Mouse (Mus musculus) limb, embryonic 13.5 days (tissue): Measurements from ENCODE around the gene Srpk2. TPM values are rescaled to one million over a fixed set of nuclear protein-coding genes. Genes with fewer than 3 reads are reported as not detected.
"Not testable (repeated sequence)": the region's sequence is repeated elsewhere in the genome, so short reads cannot be mapped to it uniquely, and the experiment has no call there.

Experiments
- ATAC-seq: fragments of 200-750 bp; cut with Nextera tagmentation; 2 replicates; pipeline ENCODE4 v1.8.0; 2017; ENCODE audit warnings: low read depth, moderate number of reproducible peaks, moderate TSS enrichment; ENCODE audit not compliant: low FRiP score
- H3K27ac ChIP-seq: fragments of 300-500 bp; sonication (generic); 2 replicates; pipeline ENCODE4 v1.5.1; 2015; ENCODE audit warnings: inconsistent platforms, mild to moderate bottlenecking, moderate library complexity
- H3K27me3 ChIP-seq: fragments of 300-500 bp; sonication (generic); 2 replicates; pipeline ENCODE4 v1.6.1; 2015; ENCODE audit warnings: mild to moderate bottlenecking, inconsistent platforms
- H3K36me3 ChIP-seq: fragments of 300-500 bp; sonication (generic); 2 replicates; pipeline ENCODE4 v1.6.1; 2015; ENCODE audit warnings: inconsistent platforms, mild to moderate bottlenecking, moderate library complexity
- H3K4me1 ChIP-seq: fragments of 300-500 bp; sonication (generic); 2 replicates; pipeline ENCODE4 v1.6.1; 2015; ENCODE audit warnings: inconsistent platforms
- H3K4me2 ChIP-seq: fragments of 300-500 bp; sonication (generic); replicated peaks from 2 replicates; pipeline ENCODE4 v1.6.1; 2015; ENCODE audit warnings: inconsistent platforms, mild to moderate bottlenecking, moderate library complexity
- H3K4me3 ChIP-seq: fragments of 300-500 bp; sonication (generic); 2 replicates; pipeline ENCODE4 v1.5.1; 2015; ENCODE audit warnings: moderate library complexity, mild to moderate bottlenecking, inconsistent platforms
- H3K9ac ChIP-seq: fragments of 300-500 bp; sonication (generic); 2 replicates; pipeline ENCODE4 v1.6.1; 2015; ENCODE audit warnings: mild to moderate bottlenecking, inconsistent platforms
- H3K9me3 ChIP-seq: fragments of 300-500 bp; sonication (generic); 2 replicates; pipeline ENCODE4 v1.6.1; 2016; ENCODE audit warnings: inconsistent platforms
- WGBS: fragments of 180-500 bp; shearing (Covaris S2); methylation state at CpG from one replicate; pipeline ENCODE4 v1.1.7; 2015; 5-methylcytosine and 5-hydroxymethylcytosine counted together
- polyA plus RNA-seq: library from polyadenylated mRNA; unstranded; fragments of >200 nt; fragmentation: Nextera tagmentation; extraction: Ambion mirVana; gene quantifications from 2 replicates; pipeline ENCODE4 v1.2.1, GENCODE M21; 2015

Srpk2 gene
- polyA plus RNA-seq, 1 experiment from 2014 or later, result 73.7 TPM

DNA sequence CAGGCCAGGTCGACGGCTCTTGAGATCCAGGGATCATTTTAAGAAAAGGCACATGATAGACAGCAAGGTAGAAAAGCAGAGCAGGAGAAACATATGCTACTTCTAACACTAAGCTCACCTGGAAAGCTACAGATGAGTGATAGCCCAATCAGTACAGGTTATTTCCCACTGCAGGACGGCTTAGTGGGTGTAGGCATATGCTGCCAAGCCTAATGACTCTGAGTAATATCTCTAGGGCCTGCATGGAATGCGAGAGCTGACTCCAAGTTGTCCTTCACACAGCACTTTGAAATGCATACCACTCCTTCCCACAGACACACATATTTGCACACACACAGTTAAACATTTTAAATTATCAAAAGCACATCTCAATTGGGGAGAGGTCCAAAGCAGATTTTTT, 195.2 kb downstream of the Srpk2 start:
- no peaks in the 10 kb centered on the region for H3K4me1 ChIP-seq
- no peak overlapping the region for H3K4me2 ChIP-seq
- H3K9ac ChIP-seq, result no peak overlapping the region
- H3K27ac ChIP-seq, result no peak overlapping the region
- no peaks in the 10 kb centered on the region for H3K9me3 ChIP-seq
- ATAC-seq, result no peak
- H3K36me3 ChIP-seq, result peaks cover 86% of the 10 kb centered on the region
- H3K4me3 ChIP-seq, result no peak overlapping the region
- no peaks in the 10 kb centered on the region for H3K27me3 ChIP-seq
- 86% methylated on average over 4 of the region's 4 CpGs for WGBS

DNA sequence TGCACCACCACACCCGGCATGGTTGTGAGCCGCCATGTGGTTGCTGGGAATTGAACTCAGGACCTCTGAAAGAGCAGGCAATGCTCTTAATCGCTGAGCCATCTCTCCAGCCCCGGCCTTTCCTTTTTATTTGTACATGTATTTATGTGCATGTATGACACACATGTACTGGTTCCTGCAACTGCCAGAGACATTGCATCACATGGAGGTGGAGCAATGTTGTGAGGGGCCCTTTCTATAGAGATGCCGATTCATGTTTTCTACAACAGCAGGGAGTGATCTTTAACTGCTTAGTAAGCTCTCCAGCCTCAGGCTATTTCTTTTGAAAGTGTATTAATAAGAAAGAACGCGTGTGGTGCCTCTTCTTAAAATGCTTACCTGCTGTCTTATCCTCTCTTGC, 200.6 kb downstream of the Srpk2 start:
- Histone ChIP-seq H3K27me3 (no peaks in the 10 kb centered on the region), H3K36me3 (peaks cover 76% of the 10 kb centered on the region), H3K27ac (no peak overlapping the region), H3K4me2 (no peak overlapping the region), H3K9me3 (no peaks in the 10 kb centered on the region), H3K9ac (no peak overlapping the region), H3K4me1 (no peaks in the 10 kb centered on the region), H3K4me3 (no peak overlapping the region)
- ATAC-seq, result no peak
- WGBS, result 86% methylated on average over 7 of the region's 7 CpGs

DNA sequence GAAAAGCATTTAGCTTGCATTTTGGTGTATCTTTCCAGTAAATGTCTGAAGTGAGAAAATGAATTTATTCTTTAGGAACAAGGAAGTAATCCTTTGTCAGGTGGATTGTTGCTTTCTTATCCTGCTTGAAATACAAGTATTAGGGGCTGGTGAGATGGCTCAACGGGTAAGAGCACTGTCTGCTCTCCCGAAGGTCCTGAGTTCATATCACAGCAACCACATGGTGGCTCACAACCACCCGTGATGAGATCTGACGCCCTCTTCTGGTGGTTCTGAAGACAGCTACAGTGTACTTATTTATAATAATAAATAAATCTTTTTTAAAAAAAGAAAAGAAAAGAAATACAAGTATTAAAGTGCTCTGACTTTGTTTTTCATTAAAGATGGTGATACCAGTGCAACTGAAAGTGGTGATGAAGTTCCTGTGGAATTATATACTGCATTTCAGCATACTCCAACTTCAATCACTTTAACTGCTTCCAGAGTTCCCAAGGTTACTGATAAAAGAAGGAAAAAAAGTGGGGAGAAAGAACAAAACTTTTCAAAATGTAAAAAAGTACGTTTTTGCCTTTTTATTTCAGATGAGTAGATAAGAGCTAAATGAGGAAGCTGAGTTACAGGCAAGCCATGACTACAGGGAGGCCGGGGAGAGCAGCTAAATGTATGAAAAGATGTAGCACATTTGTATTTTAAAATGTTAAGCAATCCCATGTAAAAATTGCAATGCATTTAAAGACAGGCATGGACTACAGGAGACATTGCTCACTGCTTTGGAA, 211.1 kb downstream of the Srpk2 start:
- H3K27me3 ChIP-seq, result no peaks in the 10 kb centered on the region
- 74% methylated on average over 6 of the region's 6 CpGs for WGBS
- H3K4me1 ChIP-seq, result no peaks in the 10 kb centered on the region
- no peak overlapping the region for H3K4me2 ChIP-seq
- no peaks in the 10 kb centered on the region for H3K9me3 ChIP-seq
- H3K27ac ChIP-seq, result no peak overlapping the region
- H3K4me3 ChIP-seq, result no peak overlapping the region
- no peak overlapping the region for H3K9ac ChIP-seq
- peaks cover 58% of the 10 kb centered on the region for H3K36me3 ChIP-seq
- ATAC-seq, result no peak

DNA sequence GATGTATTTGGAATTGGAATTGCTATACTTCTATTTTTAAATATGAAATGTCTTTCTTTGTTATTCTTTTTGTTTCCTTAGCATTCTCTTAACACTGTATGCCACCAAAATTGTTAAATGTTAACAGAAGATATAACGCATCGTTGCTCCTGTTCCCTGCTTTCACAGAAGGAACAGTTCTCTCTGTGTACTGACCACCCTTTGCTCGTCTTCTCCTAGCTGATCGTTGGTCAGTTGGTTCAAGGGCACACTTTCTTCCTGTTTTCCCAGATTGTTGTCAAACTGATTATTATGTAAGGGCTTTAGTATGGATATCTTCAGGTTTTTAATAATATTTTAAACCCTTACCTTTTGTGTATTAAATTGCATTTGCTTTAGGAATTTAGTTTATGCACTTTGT, 217.9 kb downstream of the Srpk2 start:
- Histone ChIP-seq H3K4me1 (0 out of 2 replicates have a peak, but pooled peaks cover 4% of the 10 kb centered on the region), H3K4me3 (no peak overlapping the region), H3K27me3 (no peaks in the 10 kb centered on the region), H3K36me3 (peaks cover 62% of the 10 kb centered on the region), H3K9me3 (no peaks in the 10 kb centered on the region), H3K9ac (no peak overlapping the region), H3K27ac (no peak overlapping the region), H3K4me2 (no peak overlapping the region)
- ATAC-seq, result no peak
- 95% methylated on average over 4 of the region's 4 CpGs for WGBS

DNA sequence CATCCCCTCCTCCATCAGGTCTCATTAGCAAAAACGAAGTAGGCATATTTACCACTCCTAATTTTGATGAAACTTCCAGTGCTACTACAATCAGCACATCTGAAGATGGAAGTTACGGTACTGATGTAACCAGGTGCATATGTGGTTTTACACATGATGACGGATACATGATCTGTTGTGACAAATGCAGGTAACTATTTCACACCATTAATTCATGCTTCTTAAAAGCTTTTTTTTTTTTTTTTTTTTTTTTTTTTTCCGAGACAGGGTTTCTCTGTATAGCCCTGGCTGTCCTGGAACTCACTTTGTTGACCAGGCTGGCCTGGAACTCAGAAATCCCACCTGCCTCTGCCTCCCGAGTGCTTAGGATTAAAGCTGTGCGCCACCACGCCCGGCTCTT, 219.7 kb downstream of the Srpk2 start:
- WGBS, result 89% methylated on average over 8 of the region's 8 CpGs
- Histone ChIP-seq H3K9me3 (no peaks in the 10 kb centered on the region), H3K27me3 (no peaks in the 10 kb centered on the region), H3K36me3 (peaks cover 50% of the 10 kb centered on the region), H3K4me1 (0 out of 2 replicates have a peak, but pooled peaks cover 4% of the 10 kb centered on the region), H3K4me3 (no peak overlapping the region), H3K4me2 (no peak overlapping the region), H3K9ac (no peak overlapping the region), H3K27ac (no peak overlapping the region)
- ATAC-seq, result no peak

DNA sequence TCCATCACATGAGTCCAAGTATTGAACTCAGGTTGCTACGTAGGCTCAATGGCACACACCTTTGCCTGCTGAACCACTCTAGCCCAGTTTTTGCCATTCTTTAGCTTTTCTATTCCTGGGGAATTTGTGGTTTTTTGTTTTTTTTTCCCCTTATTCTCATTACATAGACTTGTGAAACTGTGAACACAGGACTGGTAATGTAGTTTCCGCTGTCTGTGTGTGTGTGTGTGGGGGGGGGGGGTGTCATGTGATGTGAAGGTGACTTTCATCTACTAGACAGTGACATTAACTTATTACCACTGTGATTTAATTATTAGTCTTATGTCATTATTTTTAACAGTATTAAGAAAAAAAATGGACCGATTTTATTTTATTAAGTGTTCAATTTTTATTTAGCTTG, 220.2 kb downstream of the Srpk2 start:
- Histone ChIP-seq H3K4me2 (no peak overlapping the region), H3K27ac (no peak overlapping the region), H3K9me3 (no peaks in the 10 kb centered on the region), H3K9ac (no peak overlapping the region), H3K36me3 (peaks cover 45% of the 10 kb centered on the region), H3K4me3 (no peak overlapping the region), H3K27me3 (no peaks in the 10 kb centered on the region), H3K4me1 (0 out of 2 replicates have a peak, but pooled peaks cover 4% of the 10 kb centered on the region)
- ATAC-seq, result no peak
- WGBS, result 98% methylated on average over 3 of the region's 3 CpGs

DNA sequence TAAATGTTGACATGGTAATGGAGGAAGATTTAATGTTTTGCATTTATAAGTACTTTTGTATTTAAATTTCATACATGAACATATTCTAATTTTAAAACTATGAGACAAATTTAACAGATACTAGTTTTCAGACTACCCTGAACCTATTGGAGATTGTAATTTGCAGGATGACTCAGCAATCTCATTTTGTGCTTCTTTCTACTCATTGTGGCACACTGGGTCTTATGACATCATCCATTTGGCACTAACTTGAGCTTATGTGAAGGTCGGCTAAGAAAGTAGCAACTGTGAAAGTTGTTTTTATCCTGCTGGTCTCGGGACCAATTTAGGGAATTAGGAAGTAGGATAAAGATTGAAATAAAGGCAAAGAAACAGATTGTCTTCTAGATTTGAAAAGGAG, 222.7 kb downstream of the Srpk2 start:
- no peaks in the 10 kb centered on the region for H3K27me3 ChIP-seq
- H3K4me2 ChIP-seq, result no peak overlapping the region
- no peaks in the 10 kb centered on the region for H3K9me3 ChIP-seq
- ATAC-seq, result no peak
- H3K4me1 ChIP-seq, result peaks cover 21% of the 10 kb centered on the region
- H3K9ac ChIP-seq, result no peak overlapping the region
- peaks cover 35% of the 10 kb centered on the region for H3K36me3 ChIP-seq
- no peak overlapping the region for H3K27ac ChIP-seq
- WGBS, result 59% methylated on average over 2 of the region's 2 CpGs
- no peak overlapping the region for H3K4me3 ChIP-seq

DNA sequence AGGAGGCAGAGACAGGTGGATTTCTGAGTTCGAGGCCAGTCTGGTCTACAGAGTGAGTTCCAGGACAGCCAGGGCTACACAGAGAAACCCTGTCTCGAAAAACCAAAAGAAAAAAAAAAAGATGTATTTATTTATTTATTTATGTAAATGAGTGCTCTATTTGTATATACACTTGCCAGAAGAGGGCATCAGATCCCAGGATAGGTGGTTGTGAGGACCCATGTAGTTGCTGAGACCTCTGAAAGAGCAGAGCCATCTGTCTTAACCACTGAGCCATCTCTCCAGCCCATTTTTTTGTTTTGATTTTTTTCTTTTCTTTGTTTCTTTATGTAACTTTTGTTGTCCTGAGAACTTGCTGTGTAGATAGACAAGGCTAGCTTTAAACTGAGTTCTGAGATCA, 230.9 kb downstream of the Srpk2 start:
- not testable (repeated sequence) for H3K27ac ChIP-seq, H3K9ac ChIP-seq, H3K9me3 ChIP-seq, H3K4me3 ChIP-seq, H3K27me3 ChIP-seq, H3K4me2 ChIP-seq, ATAC-seq
- Histone ChIP-seq H3K36me3 (peaks cover 31% of the 10 kb centered on the region), H3K4me1 (peaks cover 14% of the 10 kb centered on the region)
- WGBS, result 72% methylated on average over 2 of the region's 2 CpGs

Other genes with a start within 250 kb of the Srpk2 start
- 28.7 and 32.1 TPM in 2 replicates for gene Pus7, start 99.1 kb upstream of the Srpk2 start, polyA plus RNA-seq
- 45.2 and 46.8 TPM in 2 replicates for gene Rint1, start 103.1 kb upstream of the Srpk2 start, polyA plus RNA-seq
- gene Tomm7, start 159.5 kb upstream of the Srpk2 start, polyA plus RNA-seq, result 107 and 108 TPM in 2 replicates